ENCODE assay signal across 14 mouse cellular contexts in the genomic region with DNA sequence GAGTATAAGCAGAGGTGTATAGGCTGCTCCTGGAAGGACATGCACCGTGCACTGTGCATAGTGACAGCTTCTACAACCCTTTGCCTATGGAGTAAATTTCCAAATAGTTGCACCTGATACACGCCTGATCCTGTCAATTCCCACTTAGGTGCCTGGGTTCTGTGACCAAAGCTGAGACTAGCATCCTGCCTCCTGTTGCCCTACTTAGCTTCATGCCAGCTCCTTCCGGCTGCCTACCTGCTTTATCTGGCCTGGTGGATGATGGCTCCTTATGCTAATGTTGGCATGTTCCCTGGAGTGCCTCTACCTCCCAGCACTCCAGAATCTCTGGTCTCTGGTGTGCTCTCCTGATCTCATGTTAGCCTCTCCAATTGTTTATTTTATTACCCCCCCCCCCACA.
"Had no signal": no experiment of that assay in that cellular context is flagged by ENCODE, and none has a peak within 500 bp of the region (broad histone marks: within the 10 kb centered on the region; RNA-seq: fewer than 3 reads in every experiment).

No protein-coding gene starts in this region.

- H3K36me3 ChIP-seq: limb, embryonic 10.5 days; midbrain, embryonic 15.5 days had no signal

- DNase-seq: kidney, postnatal 14 days; lung, embryonic 14.5 days; lung, postnatal 10 days; right cerebral cortex, adult 18-20 months; right cerebral cortex, postnatal 25 days; thymus, postnatal 4 days had no signal

- H3K9ac ChIP-seq: lung, embryonic 14.5 days; midbrain, embryonic 15.5 days had no signal

- H3K27me3 ChIP-seq: midbrain, embryonic 15.5 days had no signal

- H3K27ac ChIP-seq: left cerebral cortex, adult 2 months; limb, embryonic 10.5 days; macrophage; midbrain, embryonic 15.5 days; stomach, postnatal 0 days had no signal

- H3K4me3 ChIP-seq: left cerebral cortex, adult 2 months; limb, embryonic 10.5 days; megakaryocyte, embryonic 14.5 days; midbrain, embryonic 15.5 days had no signal

- H3K4me1 ChIP-seq: limb, embryonic 10.5 days; megakaryocyte, embryonic 14.5 days had no signal

- H3K4me2 ChIP-seq: liver, embryonic 11.5 days; lung, embryonic 14.5 days; midbrain, embryonic 11.5 days; midbrain, embryonic 15.5 days had no signal

- ATAC-seq: midbrain, embryonic 15.5 days had no signal

- H3K9me3 ChIP-seq: limb, embryonic 10.5 days; midbrain, embryonic 15.5 days had no signal
